Mouse (Mus musculus): Measurements from ENCODE around the gene Tex22. TPM values are rescaled to one million over a fixed set of nuclear protein-coding genes. Genes with fewer than 3 reads are reported as not detected.

Gene Tex22
- total and polyA plus RNA-seq, 2 experiments from 2014 or later: not detected

DNA sequence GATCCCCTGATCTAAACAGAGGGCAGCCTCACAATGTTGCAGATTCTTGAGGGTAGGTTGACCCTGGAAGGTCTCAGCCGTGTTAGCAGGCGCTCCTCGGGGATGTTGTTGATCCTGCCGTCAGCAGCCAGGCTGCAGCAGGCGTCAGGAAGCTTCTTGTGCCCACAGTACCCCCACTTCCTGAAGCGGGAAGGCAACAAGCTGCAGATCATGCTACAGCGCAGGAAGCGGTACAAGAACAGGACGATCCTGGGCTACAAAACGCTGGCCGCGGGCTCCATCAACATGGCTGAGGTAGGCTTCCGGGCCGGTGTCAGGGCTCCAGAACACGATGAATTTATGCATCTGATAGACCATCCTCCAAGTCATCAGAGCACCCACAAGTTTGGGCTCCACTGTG, 27.4 kb upstream of the Tex22 start:
- H3K4me3 ChIP-seq (ENCODE audit: low read depth, low read length): no peak overlapping the region
- no peak overlapping the region for H3K9ac ChIP-seq (replicated peaks; ENCODE audit: low read depth, low read length)
- H3K9me3 ChIP-seq (replicated peaks; ENCODE audit: control insufficient read depth, low read length): no peaks in the 10 kb centered on the region
- no peak for TF ChIP-seq EP300 (IDR thresholded peaks at IDR 0.05; ENCODE audit: low read depth)
- no peak for TF ChIP-seq CTCF (IDR thresholded peaks at IDR 0.05; ENCODE audit: low read depth)
- no peak overlapping the region for H3K4me2 ChIP-seq (ENCODE audit: low read depth, low read length)
- WGBS: 79% methylated on average over 15 of the region's 15 CpGs
- H3K4me1 ChIP-seq (ENCODE audit: control insufficient read depth, insufficient read depth): 0 out of 2 replicates have a peak, but pooled peaks cover 5% of the 10 kb centered on the region
- ATAC-seq (ENCODE audit: insufficient read depth, low read depth) (no peak), DNase-seq (ENCODE audit: low spot score) (no peak)
- no peak overlapping the region for H3K27ac ChIP-seq (ENCODE audit: low read depth)
- H3K36me3 ChIP-seq (replicated peaks; ENCODE audit: control insufficient read depth, insufficient read depth, low read length): peaks cover 43% of the 10 kb centered on the region
- no peaks in the 10 kb centered on the region for H3K27me3 ChIP-seq (ENCODE audit: control insufficient read depth, insufficient read depth, low read length)

DNA sequence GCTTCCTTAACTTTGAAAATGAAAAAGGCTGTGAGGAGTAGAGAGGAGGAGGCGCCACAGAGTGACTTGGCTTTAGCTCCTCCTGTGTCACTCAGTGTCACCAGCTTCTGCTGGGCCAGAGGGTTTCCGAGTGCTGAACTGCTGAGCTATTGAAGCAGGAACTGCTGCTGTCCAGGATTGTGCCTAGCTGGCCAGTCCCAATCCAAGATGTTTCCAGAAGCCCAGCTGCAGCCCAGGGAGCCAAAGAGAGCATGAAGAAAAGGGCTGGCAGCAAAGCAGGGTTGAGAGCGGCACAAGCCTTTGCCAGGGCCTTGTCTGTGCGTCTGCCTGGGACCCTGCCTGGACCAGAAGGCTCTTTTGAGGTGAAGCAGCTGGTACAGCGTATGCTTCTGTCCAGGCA, 26.2 kb upstream of the Tex22 start:
- Histone ChIP-seq H3K4me1 (ENCODE audit: control insufficient read depth, insufficient read depth) (0 out of 2 replicates have a peak, but pooled peaks cover 6% of the 10 kb centered on the region), H3K9me3 (replicated peaks; ENCODE audit: control insufficient read depth, low read length) (no peaks in the 10 kb centered on the region), H3K27ac (ENCODE audit: low read depth) (no peak overlapping the region), H3K4me3 (ENCODE audit: low read depth, low read length) (no peak overlapping the region), H3K4me2 (ENCODE audit: low read depth, low read length) (no peak overlapping the region), H3K9ac (replicated peaks; ENCODE audit: low read depth, low read length) (no peak overlapping the region), H3K27me3 (ENCODE audit: control insufficient read depth, insufficient read depth, low read length) (no peaks in the 10 kb centered on the region), H3K36me3 (replicated peaks; ENCODE audit: control insufficient read depth, insufficient read depth, low read length) (peaks cover 55% of the 10 kb centered on the region)
- ATAC-seq (ENCODE audit: insufficient read depth, low read depth) (no peak), DNase-seq (ENCODE audit: low spot score) (no peak)
- 93% methylated on average over 5 of the region's 5 CpGs for WGBS
- TF ChIP-seq EP300 (IDR thresholded peaks at IDR 0.05; ENCODE audit: low read depth): no peak
- TF ChIP-seq CTCF (IDR thresholded peaks at IDR 0.05; ENCODE audit: low read depth): no peak

DNA sequence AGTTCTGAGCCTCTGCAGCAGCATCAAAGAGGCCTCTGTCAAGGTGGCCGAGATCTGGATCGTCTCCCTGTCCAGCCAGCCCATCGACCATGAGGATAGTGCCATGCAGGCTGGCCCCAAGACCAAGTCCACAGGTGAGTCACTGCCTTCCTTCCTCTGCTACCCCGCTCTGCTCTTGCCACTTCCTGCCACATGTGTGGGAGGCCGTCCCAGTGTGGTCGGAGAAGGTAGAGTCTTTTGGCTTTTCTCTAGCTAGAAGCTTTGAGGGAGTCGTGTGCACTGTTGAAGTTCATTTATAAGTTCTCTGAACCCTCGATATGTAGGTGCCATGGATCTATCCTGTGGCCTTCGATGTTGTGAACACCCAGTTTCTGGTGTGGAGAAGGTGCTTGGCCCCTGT, 24.5 kb upstream of the Tex22 start:
- peaks cover 68% of the 10 kb centered on the region for H3K36me3 ChIP-seq (replicated peaks; ENCODE audit: control insufficient read depth, insufficient read depth, low read length)
- 0 out of 2 replicates have a peak, but pooled peaks cover 6% of the 10 kb centered on the region for H3K4me1 ChIP-seq (ENCODE audit: control insufficient read depth, insufficient read depth)
- 75% methylated on average over 9 of the region's 9 CpGs for WGBS
- no peak overlapping the region for H3K9ac ChIP-seq (replicated peaks; ENCODE audit: low read depth, low read length)
- no peaks in the 10 kb centered on the region for H3K27me3 ChIP-seq (ENCODE audit: control insufficient read depth, insufficient read depth, low read length)
- H3K4me2 ChIP-seq (ENCODE audit: low read depth, low read length): no peak overlapping the region
- H3K27ac ChIP-seq (ENCODE audit: low read depth): no peak overlapping the region
- TF ChIP-seq EP300 (IDR thresholded peaks at IDR 0.05; ENCODE audit: low read depth): no peak
- no peak for TF ChIP-seq CTCF (IDR thresholded peaks at IDR 0.05; ENCODE audit: low read depth)
- ATAC-seq (ENCODE audit: insufficient read depth, low read depth) (no peak), DNase-seq (ENCODE audit: low spot score) (no peak)
- H3K9me3 ChIP-seq (replicated peaks; ENCODE audit: control insufficient read depth, low read length): no peaks in the 10 kb centered on the region
- no peak overlapping the region for H3K4me3 ChIP-seq (ENCODE audit: low read depth, low read length)

DNA sequence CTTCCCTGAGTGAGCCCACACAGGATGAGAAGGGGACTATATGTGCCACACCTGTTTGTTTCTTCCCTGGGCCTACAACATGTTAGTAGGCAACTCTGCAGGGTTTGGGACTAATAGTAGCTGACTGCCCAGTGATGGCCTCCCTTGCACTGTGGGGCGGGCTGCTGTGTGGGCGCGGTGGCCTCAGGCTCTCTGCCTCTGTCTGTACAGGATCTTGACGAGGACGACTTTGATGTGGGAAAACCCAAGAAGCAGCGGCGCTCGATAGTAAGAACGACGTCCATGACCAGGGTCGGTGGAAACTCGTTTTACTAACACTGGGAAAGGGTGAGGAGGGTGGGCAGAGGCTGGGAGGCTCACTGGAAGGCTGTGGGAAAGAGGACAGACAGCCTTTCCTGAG, 23.6 kb upstream of the Tex22 start:
- H3K9me3 ChIP-seq (replicated peaks; ENCODE audit: control insufficient read depth, low read length): no peaks in the 10 kb centered on the region
- H3K27ac ChIP-seq (ENCODE audit: low read depth): no peak overlapping the region
- H3K9ac ChIP-seq (replicated peaks; ENCODE audit: low read depth, low read length): no peak overlapping the region
- ATAC-seq (ENCODE audit: insufficient read depth, low read depth) (no peak), DNase-seq (ENCODE audit: low spot score) (no peak)
- TF ChIP-seq CTCF (IDR thresholded peaks at IDR 0.05; ENCODE audit: low read depth) (no peak), EP300 (IDR thresholded peaks at IDR 0.05; ENCODE audit: low read depth) (no peak)
- no peak overlapping the region for H3K4me2 ChIP-seq (ENCODE audit: low read depth, low read length)
- no peak overlapping the region for H3K4me3 ChIP-seq (ENCODE audit: low read depth, low read length)
- WGBS: 86% methylated on average over 12 of the region's 12 CpGs
- H3K36me3 ChIP-seq (replicated peaks; ENCODE audit: control insufficient read depth, insufficient read depth, low read length): peaks cover 68% of the 10 kb centered on the region
- H3K27me3 ChIP-seq (ENCODE audit: control insufficient read depth, insufficient read depth, low read length): no peaks in the 10 kb centered on the region
- H3K4me1 ChIP-seq (ENCODE audit: control insufficient read depth, insufficient read depth): 0 out of 2 replicates have a peak, but pooled peaks cover 6% of the 10 kb centered on the region

DNA sequence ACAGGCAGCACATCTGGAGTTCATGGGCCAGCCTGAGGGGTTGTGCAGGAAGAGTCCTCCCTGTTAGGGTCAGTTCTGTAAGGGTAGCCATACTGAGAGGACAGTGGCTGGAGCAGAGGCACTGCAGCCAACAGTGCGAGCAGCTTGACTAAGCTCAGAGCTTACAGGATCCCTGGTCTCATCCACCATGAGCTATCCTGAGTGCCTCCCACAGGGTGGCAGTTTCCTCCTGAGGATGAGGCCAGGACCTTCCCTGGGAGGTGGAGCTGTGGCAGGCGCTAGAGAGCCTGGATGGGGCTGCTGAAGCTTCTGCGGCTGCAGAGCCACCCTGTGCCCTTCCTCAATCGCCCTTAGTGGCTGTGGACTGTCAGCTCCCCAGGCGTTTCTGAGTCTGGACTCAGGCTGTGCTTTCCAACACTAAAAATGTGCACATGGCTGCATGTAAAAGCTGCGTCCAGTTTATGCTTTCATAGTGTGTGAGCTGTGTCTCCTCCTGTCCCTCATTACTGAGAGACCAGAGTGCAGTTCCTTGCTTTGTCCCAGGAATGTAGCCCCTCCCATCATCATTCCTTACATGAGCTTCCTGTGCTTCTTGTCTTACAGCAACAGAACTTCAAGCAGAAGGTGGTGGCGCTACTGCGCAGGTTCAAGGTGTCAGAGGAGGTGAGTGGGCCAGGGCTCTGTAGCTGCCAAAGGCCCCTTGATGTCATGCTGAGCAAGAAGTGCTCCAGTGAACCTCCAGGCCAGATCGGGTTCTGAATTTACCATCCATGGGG, 22.5 kb upstream of the Tex22 start:
- Histone ChIP-seq H3K9ac (replicated peaks; ENCODE audit: low read depth, low read length) (no peak overlapping the region), H3K4me3 (ENCODE audit: low read depth, low read length) (no peak overlapping the region), H3K9me3 (replicated peaks; ENCODE audit: control insufficient read depth, low read length) (no peaks in the 10 kb centered on the region), H3K4me1 (ENCODE audit: control insufficient read depth, insufficient read depth) (0 out of 2 replicates have a peak, but pooled peaks cover 6% of the 10 kb centered on the region), H3K36me3 (replicated peaks; ENCODE audit: control insufficient read depth, insufficient read depth, low read length) (peaks cover 69% of the 10 kb centered on the region), H3K27ac (ENCODE audit: low read depth) (no peak overlapping the region; the same call in 1 of the 2 replicates), H3K27me3 (ENCODE audit: control insufficient read depth, insufficient read depth, low read length) (no peaks in the 10 kb centered on the region), H3K4me2 (ENCODE audit: low read depth, low read length) (no peak overlapping the region)
- DNase-seq (ENCODE audit: low spot score): no peak
- TF ChIP-seq CTCF (IDR thresholded peaks at IDR 0.05; ENCODE audit: low read depth) (no peak), EP300 (IDR thresholded peaks at IDR 0.05; ENCODE audit: low read depth) (no peak)
- 33% methylated on average over 9 of the region's 9 CpGs for WGBS
- no peak for ATAC-seq (ENCODE audit: insufficient read depth, low read depth)

Measured in heart, postnatal 0 days (tissue).